Mouse (Mus musculus): Measurements from ENCODE around the gene Pxn. TPM values are rescaled to one million over a fixed set of nuclear protein-coding genes. Genes with fewer than 3 reads are reported as not detected.

Pxn gene
- polyA plus RNA-seq, 1 experiment from 2014 or later: 39.1 TPM

DNA sequence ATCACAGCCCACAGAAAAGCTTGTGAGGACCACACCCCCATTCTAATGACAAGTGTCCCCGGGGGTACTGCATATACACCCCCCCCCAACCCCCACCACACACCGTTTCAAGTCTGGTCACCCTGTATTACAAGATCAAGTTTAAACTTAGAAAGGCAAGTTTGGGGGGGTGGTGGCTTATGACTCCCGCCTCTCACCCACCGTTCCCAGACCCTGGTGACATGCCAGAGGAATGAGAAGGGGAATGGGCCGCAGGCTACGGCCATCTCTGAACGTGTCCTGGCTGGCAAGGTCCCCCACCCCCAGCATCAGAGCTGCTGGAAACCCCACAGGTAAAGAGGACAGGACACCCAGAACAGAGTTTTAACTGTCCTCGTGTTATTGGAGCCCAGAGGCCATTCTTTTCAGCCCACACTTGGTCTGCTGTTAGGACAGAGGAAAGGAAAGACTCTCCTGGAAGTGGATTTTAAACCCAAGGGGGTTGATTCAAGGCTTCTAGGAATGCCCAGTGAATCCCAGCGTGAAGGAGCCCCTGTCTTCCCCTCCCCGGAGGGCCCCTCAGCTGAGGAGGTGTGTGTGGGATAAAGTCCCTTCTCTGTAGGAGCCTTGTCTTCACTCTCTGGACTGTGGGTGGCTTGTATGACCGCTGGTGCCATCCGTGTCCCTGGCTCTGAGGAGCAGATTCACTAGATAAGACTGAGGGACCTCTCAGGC is 948 bp downstream of the Pxn start:
- Histone ChIP-seq H3K9me3 (replicated peaks; ENCODE audit: control insufficient read depth, low read length) (no peaks in the 10 kb centered on the region), H3K4me3 (ENCODE audit: low read length) (peak overlapping the region; percentile 88), H3K27ac (ENCODE audit: low read length) (peak overlapping the region; percentile 78), H3K36me3 (ENCODE audit: control insufficient read depth, insufficient read depth) (no peaks in the 10 kb centered on the region; the same call in 1 of the 2 replicates), H3K4me2 (ENCODE audit: low read depth, low read length) (peak overlapping the region; percentile 87), H3K9ac (ENCODE audit: low read length) (peak overlapping the region; percentile 92), H3K4me1 (ENCODE audit: control insufficient read depth, insufficient read depth, low read length) (peaks cover 33% of the 10 kb centered on the region), H3K27me3 (ENCODE audit: control insufficient read depth, insufficient read depth, low read length) (no peaks in the 10 kb centered on the region)
- no peak for ATAC-seq (replicated peaks; ENCODE audit: extremely low read depth, insufficient read depth, low FRiP score)
- WGBS: 13% methylated on average over 12 of the region's 12 CpGs

DNA sequence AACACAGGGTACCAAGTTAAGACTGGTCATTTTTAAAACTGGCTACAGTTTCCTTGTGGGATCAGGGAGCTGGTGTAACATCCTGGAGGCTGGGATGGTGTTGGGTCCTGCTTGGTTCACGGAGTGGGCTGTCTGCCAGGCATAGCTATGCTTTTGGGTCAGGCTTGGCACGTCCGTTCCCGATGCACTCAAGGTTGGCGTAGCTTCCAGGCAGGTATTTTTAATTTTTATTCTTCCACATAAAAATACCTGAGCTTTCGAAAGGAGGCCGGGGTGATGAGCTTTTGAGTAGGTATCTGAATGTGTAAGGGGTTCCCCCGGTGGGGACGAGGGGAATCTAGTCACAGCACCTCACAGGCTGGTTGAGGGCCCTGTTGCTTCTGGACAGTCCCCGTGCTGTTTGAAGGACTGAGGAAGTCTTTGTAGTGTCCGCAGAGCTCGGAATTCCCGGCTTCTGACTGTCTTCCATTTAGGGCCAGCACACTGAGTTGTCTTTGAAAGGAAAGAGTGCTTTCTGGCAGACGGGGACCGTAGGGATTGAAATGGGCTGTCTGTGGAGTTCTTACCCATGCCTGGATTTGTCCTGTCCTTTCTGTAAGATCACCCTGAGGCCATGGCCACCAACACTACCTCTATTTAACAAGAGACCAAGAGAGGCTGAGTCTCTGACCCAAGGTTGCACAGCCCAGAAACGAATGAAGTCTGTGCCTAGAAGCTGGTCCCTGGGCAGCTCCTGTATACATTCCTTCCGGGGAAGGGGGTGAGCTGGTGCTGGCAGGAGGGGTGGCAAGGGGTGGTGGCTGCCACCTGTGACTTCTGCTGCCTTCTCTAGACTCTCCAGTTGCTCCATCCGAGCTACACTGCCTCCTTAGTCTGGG is 1.7 kb downstream of the Pxn start:
- Histone ChIP-seq H3K9ac (ENCODE audit: low read length) (peak overlapping the region; percentile 92), H3K4me1 (ENCODE audit: control insufficient read depth, insufficient read depth, low read length) (peaks cover 33% of the 10 kb centered on the region), H3K4me3 (ENCODE audit: low read length) (peak overlapping the region; percentile 88), H3K27me3 (ENCODE audit: control insufficient read depth, insufficient read depth, low read length) (no peaks in the 10 kb centered on the region), H3K27ac (ENCODE audit: low read length) (peak overlapping the region; percentile 78), H3K4me2 (ENCODE audit: low read depth, low read length) (peak overlapping the region; percentile 87), H3K9me3 (replicated peaks; ENCODE audit: control insufficient read depth, low read length) (no peaks in the 10 kb centered on the region), H3K36me3 (ENCODE audit: control insufficient read depth, insufficient read depth) (peaks cover 2% of the 10 kb centered on the region; the same call in 1 of the 2 replicates)
- 34% methylated on average over 18 of the region's 18 CpGs for WGBS
- ATAC-seq (replicated peaks; ENCODE audit: extremely low read depth, insufficient read depth, low FRiP score): 0 out of 2 replicates have a peak, but pooled peaks have one; percentile 14

DNA sequence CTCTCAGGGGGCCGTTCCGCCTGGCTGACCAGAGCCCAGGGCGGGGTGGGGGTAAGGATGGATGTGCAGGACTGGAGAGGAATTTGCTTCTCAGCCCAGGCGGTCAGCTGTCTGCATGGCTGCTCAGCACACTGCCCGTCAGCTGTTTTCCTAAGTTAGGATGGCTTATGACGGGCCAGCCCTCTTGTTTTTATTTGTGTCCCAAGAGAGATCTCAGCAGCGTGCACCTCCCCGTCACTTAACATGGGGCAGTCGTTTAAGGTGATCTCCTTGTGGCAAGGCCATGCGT is 2.3 kb downstream of the Pxn start:
- 40% methylated on average over 10 of the region's 10 CpGs for WGBS
- ATAC-seq (replicated peaks; ENCODE audit: extremely low read depth, insufficient read depth, low FRiP score): no peak

DNA sequence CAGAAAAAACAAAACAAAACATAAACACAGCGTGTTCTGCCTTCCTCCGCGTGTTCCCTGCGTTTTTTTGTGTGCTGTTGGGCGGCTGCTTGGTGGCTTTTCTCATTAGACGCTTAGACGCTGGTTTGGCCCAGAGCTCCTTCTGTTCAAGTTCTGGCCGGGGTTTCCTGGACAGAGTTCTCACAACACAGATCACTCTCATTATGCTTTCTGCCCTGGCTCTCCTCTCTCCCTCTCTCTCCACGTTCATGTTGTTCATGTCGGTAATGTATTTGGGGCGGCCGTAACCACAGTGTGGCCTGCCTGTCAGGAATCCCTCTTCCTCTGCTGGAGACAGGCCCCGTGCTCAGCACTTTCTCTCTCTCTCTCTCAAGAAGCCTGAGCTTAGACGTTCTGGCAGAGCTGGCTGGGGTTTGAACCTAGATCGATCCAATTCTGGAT is 2.9 kb downstream of the Pxn start:
- no peaks in the 10 kb centered on the region for H3K27me3 ChIP-seq (ENCODE audit: control insufficient read depth, insufficient read depth, low read length)
- ATAC-seq (replicated peaks; ENCODE audit: extremely low read depth, insufficient read depth, low FRiP score): no peak
- peak overlapping the region; percentile 78 for H3K27ac ChIP-seq (ENCODE audit: low read length)
- H3K36me3 ChIP-seq (ENCODE audit: control insufficient read depth, insufficient read depth): peaks cover 2% of the 10 kb centered on the region; the same call in 1 of the 2 replicates
- 40% methylated on average over 15 of the region's 15 CpGs for WGBS
- peak overlapping the region; percentile 87 for H3K4me2 ChIP-seq (ENCODE audit: low read depth, low read length)
- H3K9me3 ChIP-seq (replicated peaks; ENCODE audit: control insufficient read depth, low read length): no peaks in the 10 kb centered on the region
- H3K4me1 ChIP-seq (ENCODE audit: control insufficient read depth, insufficient read depth, low read length): peaks cover 38% of the 10 kb centered on the region
- H3K4me3 ChIP-seq (ENCODE audit: low read length): peak overlapping the region; percentile 88
- H3K9ac ChIP-seq (ENCODE audit: low read length): peak overlapping the region; percentile 92

More for the DNA sequence above, 2.3 kb downstream of the Pxn start:
- no peaks in the 10 kb centered on the region for H3K9me3 ChIP-seq (replicated peaks; ENCODE audit: control insufficient read depth, low read length)
- peak overlapping the region; percentile 92 for H3K9ac ChIP-seq (ENCODE audit: low read length)
- H3K36me3 ChIP-seq (ENCODE audit: control insufficient read depth, insufficient read depth): peaks cover 2% of the 10 kb centered on the region; the same call in 1 of the 2 replicates
- H3K4me1 ChIP-seq (ENCODE audit: control insufficient read depth, insufficient read depth, low read length): peaks cover 33% of the 10 kb centered on the region
- H3K27me3 ChIP-seq (ENCODE audit: control insufficient read depth, insufficient read depth, low read length): no peaks in the 10 kb centered on the region
- H3K27ac ChIP-seq (ENCODE audit: low read length): peak overlapping the region; percentile 78
- peak overlapping the region; percentile 87 for H3K4me2 ChIP-seq (ENCODE audit: low read depth, low read length)
- H3K4me3 ChIP-seq (ENCODE audit: low read length): peak overlapping the region; percentile 88

DNA sequence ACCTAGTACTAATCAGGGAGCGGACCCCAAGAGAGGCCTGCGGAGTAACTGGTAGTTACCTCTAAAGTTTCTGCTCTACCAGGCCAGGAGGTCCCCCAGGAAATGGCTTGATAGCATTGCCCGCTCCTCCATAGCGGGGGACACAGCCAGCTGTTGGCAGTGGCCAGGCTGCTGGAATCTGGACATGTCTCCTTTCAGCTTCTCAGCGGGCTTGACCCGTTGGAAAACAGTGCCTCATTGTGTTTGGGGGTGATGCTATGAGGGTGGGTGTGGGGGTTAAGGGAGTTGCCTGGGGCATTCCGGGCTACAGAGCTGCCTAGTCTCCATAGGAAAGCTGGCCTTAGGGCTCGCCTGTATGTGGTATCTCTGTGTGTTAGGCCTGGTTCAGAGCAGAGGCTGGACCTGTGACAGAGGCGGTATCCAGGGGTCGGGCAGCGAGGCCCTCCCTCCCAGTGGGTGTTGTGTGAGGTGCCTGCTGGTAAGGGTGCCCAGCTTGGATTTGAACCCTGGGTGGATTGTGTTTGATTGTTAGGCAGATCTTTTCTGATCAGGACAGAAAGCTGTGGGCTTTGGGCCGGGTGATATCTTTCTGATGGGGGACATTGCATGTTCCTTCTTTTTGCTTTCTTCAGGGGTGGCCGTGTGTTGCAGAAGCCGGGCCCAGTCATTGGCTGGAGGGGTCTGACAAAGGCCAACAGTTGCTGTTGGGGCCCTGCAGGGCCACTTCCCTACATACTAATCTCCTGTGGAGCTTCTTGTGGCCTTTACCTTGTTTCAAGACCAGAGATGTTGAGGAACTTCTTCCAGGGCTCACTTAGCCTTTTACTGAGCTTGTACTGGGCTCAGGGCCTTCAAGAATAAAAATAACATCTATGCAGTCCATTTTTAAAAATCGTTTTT is 3.6 kb downstream of the Pxn start:
- Histone ChIP-seq H3K9me3 (replicated peaks; ENCODE audit: control insufficient read depth, low read length) (no peaks in the 10 kb centered on the region), H3K9ac (ENCODE audit: low read length) (peak overlapping the region; percentile 92), H3K27me3 (ENCODE audit: control insufficient read depth, insufficient read depth, low read length) (no peaks in the 10 kb centered on the region), H3K4me2 (ENCODE audit: low read depth, low read length) (peak overlapping the region; percentile 87), H3K4me3 (ENCODE audit: low read length) (peak overlapping the region; percentile 88), H3K36me3 (ENCODE audit: control insufficient read depth, insufficient read depth) (peaks cover 2% of the 10 kb centered on the region; the same call in 1 of the 2 replicates), H3K27ac (ENCODE audit: low read length) (peak overlapping the region; percentile 78), H3K4me1 (ENCODE audit: control insufficient read depth, insufficient read depth, low read length) (peaks cover 45% of the 10 kb centered on the region)
- WGBS: 72% methylated on average over 15 of the region's 15 CpGs
- no peak for ATAC-seq (replicated peaks; ENCODE audit: extremely low read depth, insufficient read depth, low FRiP score)

DNA sequence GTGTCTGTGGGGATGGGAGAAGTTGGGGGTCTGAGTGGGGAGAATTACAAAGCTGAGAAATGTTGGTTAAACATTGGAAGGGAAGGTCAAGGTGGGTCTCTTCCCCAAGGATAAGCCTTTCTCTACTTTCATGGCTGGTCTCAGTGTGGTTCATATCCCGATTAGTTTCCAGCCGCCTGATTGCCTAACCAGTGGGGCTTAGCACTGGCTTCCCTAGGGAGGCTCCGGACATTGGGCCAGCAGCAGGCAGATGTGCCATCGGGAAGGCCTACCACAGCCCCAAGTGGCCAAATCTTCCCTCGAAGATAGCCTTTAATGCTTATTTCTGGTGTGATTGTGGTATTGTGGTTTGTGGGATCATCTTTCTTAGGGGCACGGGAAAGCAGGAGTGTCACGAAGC is 5.9 kb downstream of the Pxn start:
- WGBS: 92% methylated on average over 7 of the region's 7 CpGs
- no peak for ATAC-seq (replicated peaks; ENCODE audit: extremely low read depth, insufficient read depth, low FRiP score)
- peaks cover 4% of the 10 kb centered on the region; the same call in 1 of the 2 replicates for H3K36me3 ChIP-seq (ENCODE audit: control insufficient read depth, insufficient read depth)

DNA sequence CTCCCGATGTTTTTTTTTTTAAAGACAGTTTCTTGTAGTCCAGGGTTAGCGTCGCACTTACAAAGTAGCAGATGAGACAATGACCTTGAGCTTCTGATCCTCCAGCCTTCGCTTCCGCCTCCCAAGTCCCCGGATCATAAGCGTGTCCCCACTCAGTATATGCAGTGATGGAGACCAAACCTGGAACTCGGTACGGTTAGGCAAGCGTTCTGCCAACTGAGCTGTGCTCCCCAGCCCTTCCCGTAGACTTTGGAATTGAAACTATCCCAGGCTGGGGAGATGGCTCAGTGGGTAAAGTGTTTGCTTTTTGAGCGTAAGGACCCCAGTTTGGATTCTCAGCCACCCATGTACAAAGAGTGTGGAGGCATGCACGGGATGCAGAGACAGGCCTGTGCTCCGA is 6.8 kb downstream of the Pxn start:
- no peak overlapping the region; the same call in 1 of the 2 replicates for H3K27ac ChIP-seq (ENCODE audit: low read length)
- no peak for ATAC-seq (replicated peaks; ENCODE audit: extremely low read depth, insufficient read depth, low FRiP score)
- H3K9me3 ChIP-seq (replicated peaks; ENCODE audit: control insufficient read depth, low read length): no peaks in the 10 kb centered on the region
- no peak overlapping the region for H3K4me2 ChIP-seq (ENCODE audit: low read depth, low read length)
- 93% methylated on average over 14 of the region's 14 CpGs for WGBS
- H3K27me3 ChIP-seq (ENCODE audit: control insufficient read depth, insufficient read depth, low read length): no peaks in the 10 kb centered on the region
- H3K4me1 ChIP-seq (ENCODE audit: control insufficient read depth, insufficient read depth, low read length): peaks cover 47% of the 10 kb centered on the region
- peaks cover 5% of the 10 kb centered on the region for H3K36me3 ChIP-seq (ENCODE audit: control insufficient read depth, insufficient read depth)
- H3K9ac ChIP-seq (ENCODE audit: low read length): no peak overlapping the region
- H3K4me3 ChIP-seq (ENCODE audit: low read length): no peak overlapping the region

More for the DNA sequence above, 5.9 kb downstream of the Pxn start:
- no peak overlapping the region for H3K4me2 ChIP-seq (ENCODE audit: low read depth, low read length)
- no peaks in the 10 kb centered on the region for H3K27me3 ChIP-seq (ENCODE audit: control insufficient read depth, insufficient read depth, low read length)
- no peak overlapping the region for H3K27ac ChIP-seq (ENCODE audit: low read length)
- peaks cover 56% of the 10 kb centered on the region for H3K4me1 ChIP-seq (ENCODE audit: control insufficient read depth, insufficient read depth, low read length)
- no peak overlapping the region for H3K4me3 ChIP-seq (ENCODE audit: low read length)
- no peak overlapping the region for H3K9ac ChIP-seq (ENCODE audit: low read length)
- H3K9me3 ChIP-seq (replicated peaks; ENCODE audit: control insufficient read depth, low read length): no peaks in the 10 kb centered on the region

DNA sequence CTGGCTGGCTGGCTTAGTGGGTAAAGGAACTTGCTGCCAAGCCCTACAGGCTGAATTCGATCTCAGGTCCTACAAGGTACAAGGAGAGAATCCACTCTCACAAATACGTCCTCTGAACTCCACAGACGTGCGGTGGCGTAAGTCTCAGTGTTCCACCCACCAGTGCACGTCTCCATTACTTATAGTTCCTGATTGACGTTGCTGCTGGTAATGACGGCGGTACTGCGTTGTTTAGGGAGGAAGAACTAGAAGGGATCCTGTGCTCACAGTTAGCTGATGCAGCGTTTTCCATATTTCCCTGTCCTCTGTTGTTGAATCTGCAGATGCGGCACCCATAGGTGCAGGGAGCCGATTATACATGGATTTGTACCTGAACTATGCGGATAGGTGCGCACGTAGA is 7.2 kb downstream of the Pxn start:
- H3K36me3 ChIP-seq (ENCODE audit: control insufficient read depth, insufficient read depth): peaks cover 7% of the 10 kb centered on the region
- H3K27me3 ChIP-seq (ENCODE audit: control insufficient read depth, insufficient read depth, low read length): no peaks in the 10 kb centered on the region
- H3K4me3 ChIP-seq (ENCODE audit: low read length): no peak overlapping the region
- WGBS: 89% methylated on average over 16 of the region's 16 CpGs
- H3K4me2 ChIP-seq (ENCODE audit: low read depth, low read length): no peak overlapping the region
- H3K4me1 ChIP-seq (ENCODE audit: control insufficient read depth, insufficient read depth, low read length): peaks cover 42% of the 10 kb centered on the region
- no peaks in the 10 kb centered on the region for H3K9me3 ChIP-seq (replicated peaks; ENCODE audit: control insufficient read depth, low read length)
- peak overlapping the region; percentile 16; the same call in 1 of the 2 replicates for H3K27ac ChIP-seq (ENCODE audit: low read length)
- ATAC-seq (replicated peaks; ENCODE audit: extremely low read depth, insufficient read depth, low FRiP score): no peak
- no peak overlapping the region for H3K9ac ChIP-seq (ENCODE audit: low read length)

All from heart, embryonic 16.5 days (tissue).